ENCODE assay signal across 27 mouse cellular contexts in the genomic region with DNA sequence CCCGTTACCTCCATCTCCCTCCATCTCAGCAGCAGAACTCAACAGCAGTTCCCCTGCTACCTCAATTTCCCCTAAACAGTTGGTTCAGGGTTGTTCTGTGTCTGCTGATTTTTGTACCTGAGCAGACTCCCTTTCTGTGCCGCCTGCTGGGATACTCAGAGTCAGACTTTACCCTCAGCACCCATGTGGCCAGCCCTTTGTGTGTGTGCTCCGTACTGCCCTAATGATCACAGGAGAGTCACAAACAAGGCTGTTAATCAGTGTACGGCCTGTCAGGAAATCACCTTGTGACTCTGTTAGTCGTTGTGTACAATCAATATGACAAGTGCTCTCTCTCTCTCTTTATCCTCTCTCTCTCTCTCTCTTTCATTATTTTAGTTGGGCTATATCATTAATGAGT. TPM values are rescaled to one million over a fixed set of nuclear protein-coding genes. Genes with fewer than 3 reads are reported as not detected.
DNase-seq lines count a peak whose midpoint lies in the region; ATAC-seq and TF ChIP-seq lines count a peak whose summit lies in the region.
"Had no signal": no experiment of that assay in that cellular context is flagged by ENCODE, and none has a peak within 500 bp of the region (broad histone marks: within the 10 kb centered on the region; RNA-seq: fewer than 3 reads in every experiment).

No protein-coding gene starts in this region.

- no peaks in the 10 kb centered on the region for H3K36me3 ChIP-seq in heart, embryonic 14.5 days (ENCODE audit: control insufficient read depth, insufficient read depth, low read length)
- H3K36me3 ChIP-seq in heart, adult 2 months (ENCODE audit: control insufficient read depth, insufficient read depth, low read length): peaks cover 18% of the 10 kb centered on the region
- H3K36me3 ChIP-seq in kidney, adult 2 months (ENCODE audit: control insufficient read depth, insufficient read depth, low read length): no peaks in the 10 kb centered on the region
- H3K36me3 ChIP-seq in kidney, embryonic 15.5 days: no peaks in the 10 kb centered on the region
- H3K36me3 ChIP-seq: liver, embryonic 12.5 days had no signal

- peaks cover 26 to 53% of the 10 kb centered on the region in 2 experiments for H3K4me1 ChIP-seq in heart, embryonic 14.5 days (ENCODE audit: control insufficient read depth in 2 of 2, insufficient read depth in 2 of 2, low read length in 2 of 2)
- peaks cover 36% of the 10 kb centered on the region for H3K4me1 ChIP-seq in heart, adult 2 months (ENCODE audit: control insufficient read depth, insufficient read depth, low read length)
- H3K4me1 ChIP-seq in kidney, adult 2 months (ENCODE audit: control insufficient read depth, insufficient read depth, low read length): peaks cover 14% of the 10 kb centered on the region; the same call in 1 of the 2 replicates
- peaks cover 51% of the 10 kb centered on the region for H3K4me1 ChIP-seq in kidney, embryonic 15.5 days
- peaks cover 52% of the 10 kb centered on the region for H3K4me1 ChIP-seq in brown adipose tissue, adult 24 weeks (ENCODE audit: control insufficient read depth, insufficient read depth, insufficient read length, low read length)
- H3K4me1 ChIP-seq: liver, embryonic 12.5 days; megakaryocyte, embryonic 14.5 days had no signal

- TF ChIP-seq EP300 in heart, adult 2 months (IDR thresholded peaks at IDR 0.05; ENCODE audit: insufficient read depth, low read depth, low read length): no peak

- 77% methylated on average over 5 of the region's 5 CpGs for WGBS in heart, embryonic 14.5 days
- 55% methylated on average over 5 of the region's 5 CpGs for WGBS in heart, adult 2 months
- WGBS in kidney, adult 2 months: 38% methylated on average over 5 of the region's 5 CpGs
- WGBS in kidney, embryonic 15.5 days: 59% methylated on average over 5 of the region's 5 CpGs

- peaks cover 6% of the 10 kb centered on the region for H3K79me2 ChIP-seq in heart, adult 2 months (replicated peaks; ENCODE audit: control insufficient read depth, insufficient read depth, low read length)

- no peak overlapping the region for H3K9ac ChIP-seq in heart, embryonic 14.5 days (ENCODE audit: low read length)
- no peak overlapping the region for H3K9ac ChIP-seq in heart, adult 2 months (ENCODE audit: low read depth, low read length)
- no peak overlapping the region for H3K9ac ChIP-seq in kidney, embryonic 15.5 days
- H3K9ac ChIP-seq: limb, embryonic 13.5 days; liver, embryonic 12.5 days; midbrain, embryonic 13.5 days had no signal

- DNase-seq in heart, adult 2 months: no peak
- DNase-seq in kidney, adult 2 months: peak; percentile 89
- peak; percentile 54 to 75 for DNase-seq in kidney, postnatal 25 days
- DNase-seq: adrenal gland, postnatal 25 days; cerebellum, adult 2 months; cerebellum, postnatal 14 days; gastrocnemius, adult 2 months; heart, postnatal 10 days; lung, adult 18-20 months; lung, postnatal 4 days; thymus, adult 2 months; thymus, postnatal 4 days had no signal

- no peak for TF ChIP-seq CTCF in heart, adult 2 months (IDR thresholded peaks at IDR 0.05)
- TF ChIP-seq CTCF in kidney, adult 2 months (conservative IDR thresholded peaks at IDR 0.05; ENCODE audit: insufficient read depth, insufficient read length, low read depth, low read length): no peak

- ATAC-seq in heart, embryonic 14.5 days (ENCODE audit: insufficient number of reproducible peaks, insufficient read depth, low FRiP score, low read depth): no peak
- ATAC-seq in kidney, embryonic 15.5 days (replicated peaks; ENCODE audit: low FRiP score): no peak
- no peak for ATAC-seq in CD4-positive, CD25-positive, alpha-beta regulatory T cell, adult 4 months
- ATAC-seq: forebrain, embryonic 16.5 days; hindbrain, embryonic 16.5 days; liver, embryonic 12.5 days; lung, postnatal 0 days; midbrain, embryonic 13.5 days had no signal

- intact Hi-C loops in heart, adult 2 months (cut with DNase I): no loop called here

- H3K4me2 ChIP-seq in heart, embryonic 14.5 days (ENCODE audit: low read length): 0 out of 2 replicates have a peak overlapping the region, but pooled peaks have one; percentile 0
- H3K4me2 ChIP-seq in kidney, embryonic 15.5 days: no peak overlapping the region
- H3K4me2 ChIP-seq: limb, embryonic 13.5 days; liver, embryonic 12.5 days; midbrain, embryonic 13.5 days had no signal

- no peak for TF ChIP-seq POLR2A in heart, adult 2 months (IDR thresholded peaks at IDR 0.05; ENCODE audit: insufficient read depth, low read depth, low read length)
- TF ChIP-seq POLR2A in kidney, adult 2 months (IDR thresholded peaks at IDR 0.05; ENCODE audit: low read depth, low read length): no peak

- no peaks in the 10 kb centered on the region for H3K27me3 ChIP-seq in heart, embryonic 14.5 days (ENCODE audit: control insufficient read depth, insufficient read depth, low read length)
- no peaks in the 10 kb centered on the region for H3K27me3 ChIP-seq in heart, adult 2 months (ENCODE audit: control insufficient read depth, insufficient read depth, low read length)
- no peaks in the 10 kb centered on the region for H3K27me3 ChIP-seq in kidney, adult 2 months (replicated peaks; ENCODE audit: control insufficient read depth, insufficient read depth, low read length)
- no peaks in the 10 kb centered on the region for H3K27me3 ChIP-seq in kidney, embryonic 15.5 days
- H3K27me3 ChIP-seq: limb, embryonic 13.5 days; liver, embryonic 12.5 days; megakaryocyte, embryonic 14.5 days; midbrain, embryonic 13.5 days had no signal

- H3K9me3 ChIP-seq in heart, embryonic 14.5 days (ENCODE audit: control insufficient read depth, low read length): no peaks in the 10 kb centered on the region
- H3K9me3 ChIP-seq in kidney, embryonic 15.5 days (replicated peaks): no peaks in the 10 kb centered on the region
- H3K9me3 ChIP-seq: limb, embryonic 13.5 days; liver, embryonic 12.5 days; midbrain, embryonic 13.5 days had no signal

- no peak overlapping the region for H3K4me3 ChIP-seq in heart, embryonic 14.5 days (ENCODE audit: control insufficient read depth in 1 of 2, insufficient read depth in 1 of 2, low read depth in 1 of 2, low read length in 2 of 2)
- no peak overlapping the region for H3K4me3 ChIP-seq in heart, adult 2 months
- H3K4me3 ChIP-seq in kidney, adult 2 months (ENCODE audit: insufficient read depth, low read depth, low read length): no peak overlapping the region
- H3K4me3 ChIP-seq in kidney, embryonic 15.5 days (replicated peaks): no peak overlapping the region
- no peak overlapping the region for H3K4me3 ChIP-seq in brown adipose tissue, adult 24 weeks (ENCODE audit: insufficient read depth, low read depth, low read length)
- H3K4me3 ChIP-seq: erythroblast, embryonic 14.5 days; gastrocnemius, adult 2 months; layer of hippocampus, adult 2 months; left cerebral cortex, adult 2 months; limb, embryonic 13.5 days; liver, embryonic 12.5 days; megakaryocyte, embryonic 14.5 days; midbrain, embryonic 13.5 days had no signal

- H3K27ac ChIP-seq in heart, embryonic 14.5 days (replicated peaks in 1 of 2; ENCODE audit: control insufficient read depth in 1 of 2, insufficient read depth in 1 of 2, low read depth in 2 of 2, low read length in 2 of 2): peak overlapping the region; percentile 15 to 55; a peak in 2 of 4 replicates
- no peak overlapping the region for H3K27ac ChIP-seq in heart, adult 2 months
- H3K27ac ChIP-seq in kidney, adult 2 months (ENCODE audit: insufficient read depth, low read depth, low read length): peak overlapping the region; percentile 22; the same call in 1 of the 2 replicates
- H3K27ac ChIP-seq in kidney, embryonic 15.5 days: no peak overlapping the region
- H3K27ac ChIP-seq in brown adipose tissue, adult 24 weeks (replicated peaks; ENCODE audit: low read depth, low read length): peak overlapping the region; percentile 24; the same call in 1 of the 2 replicates
- H3K27ac ChIP-seq: gastrocnemius, adult 2 months; layer of hippocampus, adult 2 months; left cerebral cortex, adult 2 months; limb, embryonic 13.5 days; liver, embryonic 12.5 days; midbrain, embryonic 13.5 days had no signal

RNA-seq across cellular contexts. Expression of a gene that starts 21.2 kb away (rescaled TPM):
- polyA plus RNA-seq in heart, embryonic 14.5 days (2014; fragmentation: Nextera tagmentation; extraction: Ambion mirVana): 92.0 and 95.4 TPM in 2 replicates
- 10 to 100 TPM; 28.7 to 41.0 TPM for total RNA-seq in heart, adult 2 months (2021)
- polyA plus RNA-seq in heart, adult 2 months (2012; rRNA removed): 69.4 and 92.3 TPM in 2 replicates
- polyA plus RNA-seq in kidney, adult 2 months (2012; rRNA removed): 24.0 and 29.2 TPM in 2 replicates
- 87.6 and 100.0 TPM in 2 replicates for polyA plus RNA-seq in kidney, embryonic 15.5 days (2015; fragmentation: Nextera tagmentation; extraction: Ambion mirVana)
- 21.5 and 26.4 TPM in 2 replicates for polyA plus RNA-seq in brown adipose tissue, adult 24 weeks (2012; ENCODE audit: insufficient read depth, insufficient read length, missing spikeins)
- polyA plus RNA-seq in CD4-positive, CD25-positive, alpha-beta regulatory T cell, adult 4 months (2017; shearing (Covaris generic)): not detected
- total RNA-seq: monocyte, adult 5-6 weeks had no signal
- polyA plus RNA-seq: erythroblast, embryonic 14.5 days had no signal

Comparison
In these comparisons a context has a peak if more than half of its experiments do, and no peak if none do; other contexts are left out.
1. H3K27ac ChIP-seq: peak in heart, embryonic 14.5 days (2 of 2), kidney, adult 2 months (single experiment) and brown adipose tissue, adult 24 weeks (single experiment); none in heart, adult 2 months (single experiment) and kidney, embryonic 15.5 days (single experiment).
2. DNase-seq: peak in kidney, adult 2 months (single experiment) and kidney, postnatal 25 days (2 of 2); none in heart, adult 2 months (0 of 2).
3. RNA of a gene that starts 21.2 kb away (polyA plus RNA-seq): 87.6 to 100.0 TPM in kidney, embryonic 15.5 days, 92.0 to 95.4 TPM in heart, embryonic 14.5 days, 69.4 to 92.3 TPM in heart, adult 2 months, 21.5 to 26.4 TPM in brown adipose tissue, adult 24 weeks and 24.0 to 29.2 TPM in kidney, adult 2 months; not detected in CD4-positive, CD25-positive, alpha-beta regulatory T cell, adult 4 months; every median in the first group is over 10 times any median in the second.